9 mouse cellular contexts compared by ENCODE assay signal in the genomic region with DNA sequence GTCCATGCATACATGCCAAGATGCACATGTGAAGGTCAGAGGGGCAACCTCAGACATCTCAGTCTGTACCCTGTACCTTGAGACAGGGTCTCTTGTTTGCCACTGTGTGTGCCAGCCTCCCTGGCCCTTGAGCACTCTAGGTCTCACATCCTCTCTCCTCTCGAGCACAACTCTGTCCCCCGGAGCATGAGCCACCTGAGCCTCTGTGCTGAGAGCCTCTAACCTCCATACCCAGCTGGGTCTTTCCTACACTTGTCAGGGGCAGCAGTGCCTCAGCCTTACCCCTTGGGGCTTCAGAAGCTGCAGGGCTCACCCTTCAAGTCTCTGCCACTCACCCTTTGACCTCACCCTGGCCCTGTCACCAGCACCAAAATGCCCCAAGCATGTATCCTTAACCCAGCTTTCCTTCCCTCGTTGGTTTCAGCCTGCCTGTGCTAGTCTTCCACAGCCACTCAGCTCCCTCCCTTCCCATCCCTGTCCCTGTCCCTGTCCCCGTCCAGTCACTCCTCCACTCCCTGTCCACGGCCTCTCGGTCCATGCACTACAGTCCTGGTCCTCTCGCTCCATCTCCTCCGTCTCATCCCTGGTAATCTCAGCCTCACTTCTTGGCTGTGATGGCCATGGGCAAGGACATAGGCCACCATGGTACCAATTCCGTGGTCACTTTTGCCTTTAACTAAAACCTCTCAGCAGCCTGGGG. TPM values are rescaled to one million over a fixed set of nuclear protein-coding genes. Genes with fewer than 3 reads are reported as not detected.
DNase-seq lines count a peak whose midpoint lies in the region; ATAC-seq lines count a peak whose summit lies in the region.
"Had no signal": no experiment of that assay in that cellular context is flagged by ENCODE, and none has a peak within 500 bp of the region (broad histone marks: within the 10 kb centered on the region; RNA-seq: fewer than 3 reads in every experiment).

No protein-coding gene starts in this region.

- no peak overlapping the region for H3K4me3 ChIP-seq in kidney, embryonic 15.5 days (replicated peaks)
- no peak overlapping the region for H3K4me3 ChIP-seq in embryonic facial prominence, embryonic 10.5 days
- H3K4me3 ChIP-seq in intestine, embryonic 14.5 days (ENCODE audit: low read depth, low read length) = peak overlapping the region; percentile 43; the same call in 1 of the 2 replicates
- H3K4me3 ChIP-seq in midbrain, embryonic 14.5 days (replicated peaks; ENCODE audit: low read depth, low read length) = no peak overlapping the region

- no peaks in the 10 kb centered on the region for H3K9me3 ChIP-seq in kidney, embryonic 15.5 days (replicated peaks)
- H3K9me3 ChIP-seq in embryonic facial prominence, embryonic 10.5 days = 0 out of 2 replicates have a peak, but pooled peaks cover 3% of the 10 kb centered on the region
- no peaks in the 10 kb centered on the region for H3K9me3 ChIP-seq in intestine, embryonic 14.5 days (ENCODE audit: control insufficient read depth, low read length)
- no peaks in the 10 kb centered on the region for H3K9me3 ChIP-seq in midbrain, embryonic 14.5 days (ENCODE audit: control insufficient read depth, low read length)

- WGBS in kidney, embryonic 15.5 days = 80% methylated on average over 9 of the region's 9 CpGs
- WGBS in embryonic facial prominence, embryonic 10.5 days = 74% methylated on average over 9 of the region's 9 CpGs
- 86% methylated on average over 9 of the region's 9 CpGs for WGBS in intestine, embryonic 14.5 days
- whole genome bisulfite sequencing in midbrain, embryonic 14.5 days = 82% methylated on average over 9 of the region's 9 CpGs

- H3K4me2 ChIP-seq in kidney, embryonic 15.5 days = peak overlapping the region; percentile 80; the same call in 1 of the 2 replicates
- H3K4me2 ChIP-seq in intestine, embryonic 14.5 days (ENCODE audit: low read length) = peak overlapping the region; percentile 50
- peak overlapping the region; percentile 70; the same call in 1 of the 2 replicates for H3K4me2 ChIP-seq in midbrain, embryonic 14.5 days (ENCODE audit: low read length)

- intact Hi-C loops in left cerebral cortex, postnatal 14 days (cut with DNase I) = no loop called here

- no peak overlapping the region for H3K27ac ChIP-seq in kidney, embryonic 15.5 days
- peak overlapping the region; percentile 90; the same call in 1 of the 2 replicates for H3K27ac ChIP-seq in embryonic facial prominence, embryonic 10.5 days (replicated peaks)
- no peak overlapping the region for H3K27ac ChIP-seq in intestine, embryonic 14.5 days (ENCODE audit: low read depth)
- no peak overlapping the region for H3K27ac ChIP-seq in midbrain, embryonic 14.5 days (replicated peaks; ENCODE audit: low read depth, low read length)

- H3K4me1 ChIP-seq in kidney, embryonic 15.5 days = peaks cover 52% of the 10 kb centered on the region
- peaks cover 64% of the 10 kb centered on the region for H3K4me1 ChIP-seq in embryonic facial prominence, embryonic 10.5 days
- H3K4me1 ChIP-seq in intestine, embryonic 14.5 days (replicated peaks; ENCODE audit: control insufficient read depth, insufficient read depth, low read length) = peaks cover 18% of the 10 kb centered on the region
- H3K4me1 ChIP-seq in midbrain, embryonic 14.5 days (ENCODE audit: control insufficient read depth, insufficient read depth, low read length) = peaks cover 10% of the 10 kb centered on the region; the same call in 1 of the 2 replicates

- H3K36me3 ChIP-seq in kidney, embryonic 15.5 days = peaks cover 43% of the 10 kb centered on the region
- H3K36me3 ChIP-seq in embryonic facial prominence, embryonic 10.5 days (replicated peaks) = peaks cover 42% of the 10 kb centered on the region
- H3K36me3 ChIP-seq in intestine, embryonic 14.5 days (ENCODE audit: control insufficient read depth, insufficient read depth, low read length) = peaks cover 38% of the 10 kb centered on the region
- H3K36me3 ChIP-seq in midbrain, embryonic 14.5 days (ENCODE audit: control insufficient read depth, insufficient read depth, low read length) = peaks cover 23% of the 10 kb centered on the region

- H3K9ac ChIP-seq in kidney, embryonic 15.5 days = 0 out of 2 replicates have a peak overlapping the region, but pooled peaks have one; percentile 10
- H3K9ac ChIP-seq in intestine, embryonic 14.5 days (ENCODE audit: low read length) = peak overlapping the region; percentile 67; the same call in 1 of the 2 replicates
- H3K9ac ChIP-seq in midbrain, embryonic 14.5 days (replicated peaks; ENCODE audit: low read length) = no peak overlapping the region

- DNase-seq in kidney, adult 11 months = no peak
- DNase-seq in embryonic facial prominence, embryonic 10.5 days (ENCODE audit: low spot score) = no peak
- no peak for DNase-seq in intestine, embryonic 14.5 days (ENCODE audit: low spot score)
- DNase-seq in midbrain, embryonic 14.5 days = no peak
- no peak for DNase-seq in right cerebral cortex, adult 2 months (ENCODE audit: low spot score in 2 of 2)
- DNase-seq in left cerebral cortex, postnatal 14 days (ENCODE audit: low spot score in 2 of 2) = no peak
- DNase-seq in thymus, adult 18-20 months = no peak
- DNase-seq: kidney, adult 2 months had no signal

- no peak for ATAC-seq in kidney, embryonic 15.5 days (replicated peaks; ENCODE audit: low FRiP score)
- ATAC-seq in intestine, embryonic 14.5 days (replicated peaks; ENCODE audit: low FRiP score, low TSS enrichment, low read depth) = no peak
- ATAC-seq in midbrain, embryonic 14.5 days (ENCODE audit: low FRiP score, low TSS enrichment) = no peak

- no peaks in the 10 kb centered on the region for H3K27me3 ChIP-seq in kidney, embryonic 15.5 days
- H3K27me3 ChIP-seq in embryonic facial prominence, embryonic 10.5 days (replicated peaks; ENCODE audit: low read depth, poor library complexity, severe bottlenecking) = peaks cover 18% of the 10 kb centered on the region
- H3K27me3 ChIP-seq in intestine, embryonic 14.5 days (replicated peaks; ENCODE audit: control insufficient read depth, insufficient read depth, low read length) = no peaks in the 10 kb centered on the region
- no peaks in the 10 kb centered on the region for H3K27me3 ChIP-seq in midbrain, embryonic 14.5 days (ENCODE audit: control insufficient read depth, insufficient read depth, low read length)

RNA-seq across cellular contexts. Expression of a gene that starts 1.7 kb away (rescaled TPM):
- 4.5 and 5.4 TPM in 2 replicates for polyA plus RNA-seq in kidney, embryonic 15.5 days (2015; fragmentation: Nextera tagmentation; extraction: Ambion mirVana)
- 1.9 and 2.3 TPM in 2 replicates for polyA plus RNA-seq in embryonic facial prominence, embryonic 10.5 days (2016; fragmentation: Nextera tagmentation; extraction: Ambion mirVana)
- 5.3 and 5.5 TPM in 2 replicates for polyA plus RNA-seq in intestine, embryonic 14.5 days (2014; fragmentation: Nextera tagmentation; extraction: Ambion mirVana)
- 1.6 and 2.0 TPM in 2 replicates for polyA plus RNA-seq in midbrain, embryonic 14.5 days (2014; fragmentation: Nextera tagmentation; extraction: Ambion mirVana)
- total RNA-seq in left cerebral cortex, postnatal 14 days (2021) = 1 to 10 TPM; 5.4 to 7.0 TPM

RNA-seq across cellular contexts. Expression of a gene that starts 2.2 kb away (rescaled TPM):
- polyA plus RNA-seq in kidney, embryonic 15.5 days (2015; fragmentation: Nextera tagmentation; extraction: Ambion mirVana) = 21.4 and 24.6 TPM in 2 replicates
- polyA plus RNA-seq in embryonic facial prominence, embryonic 10.5 days (2016; fragmentation: Nextera tagmentation; extraction: Ambion mirVana) = 4.5 and 4.7 TPM in 2 replicates
- polyA plus RNA-seq in intestine, embryonic 14.5 days (2014; fragmentation: Nextera tagmentation; extraction: Ambion mirVana) = 10.8 and 13.1 TPM in 2 replicates
- polyA plus RNA-seq in midbrain, embryonic 14.5 days (2014; fragmentation: Nextera tagmentation; extraction: Ambion mirVana) = 5.2 and 5.3 TPM in 2 replicates
- 1 to 10 TPM; 8.7 to 9.0 TPM for total RNA-seq in left cerebral cortex, postnatal 14 days (2021)

RNA-seq across cellular contexts. Expression of a gene that starts 9.4 kb away (rescaled TPM):
- 102 and 112 TPM in 2 replicates for polyA plus RNA-seq in kidney, embryonic 15.5 days (2015; fragmentation: Nextera tagmentation; extraction: Ambion mirVana)
- 108 and 117 TPM in 2 replicates for polyA plus RNA-seq in embryonic facial prominence, embryonic 10.5 days (2016; fragmentation: Nextera tagmentation; extraction: Ambion mirVana)
- polyA plus RNA-seq in intestine, embryonic 14.5 days (2014; fragmentation: Nextera tagmentation; extraction: Ambion mirVana) = 111 and 113 TPM in 2 replicates
- polyA plus RNA-seq in midbrain, embryonic 14.5 days (2014; fragmentation: Nextera tagmentation; extraction: Ambion mirVana) = 72.5 and 81.4 TPM in 2 replicates
- 10 to 100 TPM; 51.1 to 56.1 TPM for total RNA-seq in left cerebral cortex, postnatal 14 days (2021)

RNA-seq across cellular contexts. Expression of a gene that starts 38.7 kb away (rescaled TPM):
- polyA plus RNA-seq in kidney, embryonic 15.5 days (2015; fragmentation: Nextera tagmentation; extraction: Ambion mirVana) = 37.4 and 41.4 TPM in 2 replicates
- polyA plus RNA-seq in embryonic facial prominence, embryonic 10.5 days (2016; fragmentation: Nextera tagmentation; extraction: Ambion mirVana) = 61.0 and 61.8 TPM in 2 replicates
- 22.8 and 23.3 TPM in 2 replicates for polyA plus RNA-seq in intestine, embryonic 14.5 days (2014; fragmentation: Nextera tagmentation; extraction: Ambion mirVana)
- 44.2 and 58.9 TPM in 2 replicates for polyA plus RNA-seq in midbrain, embryonic 14.5 days (2014; fragmentation: Nextera tagmentation; extraction: Ambion mirVana)
- total RNA-seq in left cerebral cortex, postnatal 14 days (2021) = 10 to 100 TPM; 88.7 to 94.7 TPM

RNA-seq across cellular contexts. Expression of a gene that starts 42.4 kb away (rescaled TPM):
- 82.1 and 101 TPM in 2 replicates for polyA plus RNA-seq in kidney, embryonic 15.5 days (2015; fragmentation: Nextera tagmentation; extraction: Ambion mirVana)
- polyA plus RNA-seq in embryonic facial prominence, embryonic 10.5 days (2016; fragmentation: Nextera tagmentation; extraction: Ambion mirVana) = 74.2 and 76.8 TPM in 2 replicates
- 78.0 and 85.0 TPM in 2 replicates for polyA plus RNA-seq in intestine, embryonic 14.5 days (2014; fragmentation: Nextera tagmentation; extraction: Ambion mirVana)
- 152 and 160 TPM in 2 replicates for polyA plus RNA-seq in midbrain, embryonic 14.5 days (2014; fragmentation: Nextera tagmentation; extraction: Ambion mirVana)
- total RNA-seq in left cerebral cortex, postnatal 14 days (2021) = 100 to 1,000 TPM; 278 to 292 TPM
